Mouse (Mus musculus) midbrain, postnatal 0 days (tissue): Measurements from ENCODE around the gene Slc6a5. TPM values are rescaled to one million over a fixed set of nuclear protein-coding genes. Genes with fewer than 3 reads are reported as not detected.

Experiments
- ATAC-seq: fragments of 200-750 bp; cut with Nextera tagmentation; 2 replicates; pipeline ENCODE4 v1.8.0; 2017; ENCODE audit warnings: moderate number of reproducible peaks, mild to moderate bottlenecking, moderate TSS enrichment, moderate library complexity; ENCODE audit not compliant: low FRiP score
- DNase-seq: peaks from one replicate; pipeline ENCODE4 v3.0.0-alpha.2; 2015; ENCODE audit warnings: low spot score
- H3K27ac ChIP-seq: fragments of 300-500 bp; sonication (generic); 2 replicates; pipeline ENCODE4 v1.5.1; 2014; ENCODE audit warnings: low read depth, mild to moderate bottlenecking, low read length, mixed read lengths
- H3K27me3 ChIP-seq: fragments of 300-500 bp; sonication (generic); 2 replicates; pipeline ENCODE4 v1.6.1; 2014; ENCODE audit warnings: low read length, control low read depth, mixed read lengths; ENCODE audit not compliant: insufficient read depth
- H3K36me3 ChIP-seq: fragments of 300-500 bp; sonication (generic); 2 replicates; pipeline ENCODE4 v1.6.1; 2014; ENCODE audit warnings: low read length, control low read depth, mixed read lengths; ENCODE audit not compliant: insufficient read depth
- H3K4me1 ChIP-seq: fragments of 300-500 bp; sonication (generic); 2 replicates; pipeline ENCODE4 v1.6.1; 2014; ENCODE audit warnings: mild to moderate bottlenecking, control low read depth, antibody characterized with exemption, low read length, mixed read lengths; ENCODE audit not compliant: insufficient read depth
- H3K4me2 ChIP-seq: fragments of 300-500 bp; sonication (generic); 2 replicates; pipeline ENCODE4 v1.6.1; 2014; ENCODE audit warnings: low read depth, mild to moderate bottlenecking, low read length, mixed read lengths; ENCODE audit not compliant: poor library complexity, severe bottlenecking
- H3K4me3 ChIP-seq: fragments of 300-500 bp; sonication (generic); 2 replicates; pipeline ENCODE4 v1.5.1; 2014; ENCODE audit warnings: low read depth, mild to moderate bottlenecking, low read length, moderate library complexity
- H3K9ac ChIP-seq: fragments of 300-500 bp; sonication (generic); replicated peaks from 2 replicates; pipeline ENCODE4 v1.6.1; 2014; ENCODE audit warnings: mild to moderate bottlenecking, low read length, moderate library complexity, mixed read lengths; ENCODE audit not compliant: poor library complexity, severe bottlenecking
- H3K9me3 ChIP-seq: fragments of 300-500 bp; sonication (generic); 2 replicates; pipeline ENCODE4 v1.6.1; 2016; ENCODE audit warnings: low read length, control low read depth
- CTCF ChIP-seq: IDR thresholded peaks from 2 replicates; pipeline ENCODE4 v1.5.1; 2016; ENCODE audit warnings: antibody characterized with exemption, mild to moderate bottlenecking
- WGBS: fragments of 180-500 bp; shearing (Covaris S2); extraction: QIAGEN DNeasy Blood & Tissue Kit; methylation state at CpG from one replicate; pipeline ENCODE4 v1.1.7; 2014; 5-methylcytosine and 5-hydroxymethylcytosine counted together
- polyA plus RNA-seq: library from polyadenylated mRNA; unstranded; fragments of >200 nt; fragmentation: Nextera tagmentation; extraction: Ambion mirVana; gene quantifications from 2 replicates; pipeline ENCODE4 v1.2.1, GENCODE M21; 2015
- total RNA-seq: library from RNA; depleted of rRNA; stranded (reverse); fragments of >200 nt; gene quantifications from 2 replicates; pipeline ENCODE4 v1.2.3, GENCODE M21; 2014

Slc6a5 gene
- total and polyA plus RNA-seq, 2 experiments from 2014 or later: 0.22 to 6.6 TPM

- no peak for ATAC-seq
- no peaks in the 10 kb centered on the region for H3K9me3 ChIP-seq
- no peak for DNase-seq
- no peak for TF ChIP-seq CTCF
- WGBS: under 1% methylated on average over 26 of the region's 26 CpGs
- no peak overlapping the region for H3K9ac ChIP-seq
- H3K4me1 ChIP-seq: no peaks in the 10 kb centered on the region
- H3K4me2 ChIP-seq: no peak overlapping the region
- H3K27me3 ChIP-seq: peaks cover 62% of the 10 kb centered on the region
- H3K36me3 ChIP-seq: no peaks in the 10 kb centered on the region
- H3K4me3 ChIP-seq: no peak overlapping the region
- no peak overlapping the region for H3K27ac ChIP-seq
Observed at GRCm38 (mm10) chr7:49908990-49909411, 945 bp upstream of the Slc6a5 start.

DNA sequence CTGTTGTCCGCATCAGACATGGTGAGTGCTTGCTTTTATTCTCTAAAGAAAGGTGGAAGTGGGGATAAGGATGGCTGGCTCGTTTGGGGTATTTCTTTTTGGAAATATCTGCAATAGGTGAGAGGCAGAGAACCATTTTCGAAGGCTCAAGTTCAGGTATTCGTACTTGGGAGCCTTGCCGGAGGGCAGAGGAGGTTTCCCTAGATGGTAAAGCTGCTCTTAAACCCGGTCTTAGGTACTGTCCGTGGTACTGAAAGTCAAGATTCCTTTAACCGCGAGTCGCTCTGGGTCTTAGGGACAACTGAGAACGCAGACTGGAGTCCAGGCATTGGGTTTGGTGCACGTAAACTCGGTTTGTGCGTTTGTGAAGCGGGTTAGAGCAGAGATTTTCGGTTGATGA, 415 bp downstream of the Slc6a5 start:
- H3K36me3 ChIP-seq: no peaks in the 10 kb centered on the region
- DNase-seq (no peak), ATAC-seq (no peak)
- no peak for TF ChIP-seq CTCF
- under 1% methylated on average over 16 of the region's 16 CpGs for WGBS
- no peak overlapping the region for H3K9ac ChIP-seq
- H3K4me1 ChIP-seq: no peaks in the 10 kb centered on the region
- no peak overlapping the region for H3K4me3 ChIP-seq
- H3K27ac ChIP-seq: no peak overlapping the region
- peaks cover 68% of the 10 kb centered on the region for H3K27me3 ChIP-seq
- H3K9me3 ChIP-seq: no peaks in the 10 kb centered on the region
- no peak overlapping the region for H3K4me2 ChIP-seq

DNA sequence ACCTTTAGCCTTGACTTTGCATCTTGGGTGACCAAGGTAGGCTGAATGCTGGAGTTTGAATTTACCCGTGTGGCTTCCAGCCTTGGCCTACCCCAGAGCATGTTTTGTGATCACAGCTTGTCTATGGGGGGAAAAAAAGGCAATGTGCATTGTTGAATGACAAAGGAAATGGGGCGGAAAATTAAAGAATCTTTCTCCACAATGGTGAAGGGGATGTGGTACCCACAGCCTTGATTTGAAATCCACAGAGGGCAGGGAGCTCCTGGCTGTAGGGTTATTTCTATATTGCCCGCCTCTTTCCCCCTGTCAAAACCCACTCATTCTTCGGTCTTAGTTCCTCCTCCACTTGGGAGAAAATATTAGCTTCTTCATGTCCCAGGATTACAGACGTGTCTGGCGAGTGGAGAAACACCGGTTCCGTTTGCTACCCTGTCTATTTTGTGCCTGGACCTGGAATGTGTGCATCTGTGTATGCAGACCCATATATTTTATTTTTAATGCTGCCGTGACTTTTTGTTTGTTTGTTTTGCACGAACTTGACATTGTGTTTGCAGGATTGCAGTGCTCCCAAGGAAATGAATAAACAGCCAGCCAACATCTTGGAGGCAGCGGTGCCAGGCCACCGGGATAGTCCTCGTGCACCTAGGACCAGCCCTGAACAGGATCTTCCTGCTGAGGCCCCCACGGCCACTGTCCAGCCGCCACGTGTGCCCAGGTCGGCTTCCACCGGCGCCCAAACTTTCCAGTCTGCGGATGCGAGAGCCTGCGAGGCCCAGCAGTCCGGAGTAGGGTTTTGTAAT, 1.4 kb downstream of the Slc6a5 start:
- H3K36me3 ChIP-seq: no peaks in the 10 kb centered on the region
- ATAC-seq (no peak), DNase-seq (no peak)
- WGBS: 3% methylated on average over 23 of the region's 23 CpGs
- H3K4me2 ChIP-seq: peak overlapping the region; percentile 28
- TF ChIP-seq CTCF: no peak
- H3K27me3 ChIP-seq: peaks cover 70% of the 10 kb centered on the region
- H3K9me3 ChIP-seq: no peaks in the 10 kb centered on the region
- H3K4me3 ChIP-seq: peak overlapping the region; percentile 10
- H3K4me1 ChIP-seq: no peaks in the 10 kb centered on the region
- H3K9ac ChIP-seq: no peak overlapping the region
- no peak overlapping the region for H3K27ac ChIP-seq

DNA sequence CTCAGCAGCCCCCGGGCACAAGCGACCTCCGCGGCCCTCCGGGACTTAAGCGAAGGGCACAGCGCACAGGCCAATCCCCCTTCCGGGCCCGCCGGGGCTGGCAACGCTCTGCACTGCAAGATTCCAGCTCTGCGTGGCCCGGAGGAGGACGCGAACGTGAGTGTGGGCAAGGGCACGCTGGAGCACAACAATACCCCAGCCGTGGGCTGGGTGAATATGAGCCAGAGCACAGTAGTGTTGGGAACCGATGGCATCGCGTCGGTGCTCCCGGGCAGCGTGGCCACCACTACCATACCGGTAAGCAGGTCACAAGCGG, 2.0 kb downstream of the Slc6a5 start:
- DNase-seq (no peak), ATAC-seq (no peak)
- peaks cover 70% of the 10 kb centered on the region for H3K27me3 ChIP-seq
- peak overlapping the region; percentile 10 for H3K4me3 ChIP-seq
- H3K9me3 ChIP-seq: no peaks in the 10 kb centered on the region
- no peak overlapping the region for H3K27ac ChIP-seq
- H3K4me1 ChIP-seq: no peaks in the 10 kb centered on the region
- no peak overlapping the region for H3K9ac ChIP-seq
- TF ChIP-seq CTCF: no peak
- H3K36me3 ChIP-seq: no peaks in the 10 kb centered on the region
- H3K4me2 ChIP-seq: peak overlapping the region; percentile 28
- under 1% methylated on average over 26 of the region's 26 CpGs for WGBS

DNA sequence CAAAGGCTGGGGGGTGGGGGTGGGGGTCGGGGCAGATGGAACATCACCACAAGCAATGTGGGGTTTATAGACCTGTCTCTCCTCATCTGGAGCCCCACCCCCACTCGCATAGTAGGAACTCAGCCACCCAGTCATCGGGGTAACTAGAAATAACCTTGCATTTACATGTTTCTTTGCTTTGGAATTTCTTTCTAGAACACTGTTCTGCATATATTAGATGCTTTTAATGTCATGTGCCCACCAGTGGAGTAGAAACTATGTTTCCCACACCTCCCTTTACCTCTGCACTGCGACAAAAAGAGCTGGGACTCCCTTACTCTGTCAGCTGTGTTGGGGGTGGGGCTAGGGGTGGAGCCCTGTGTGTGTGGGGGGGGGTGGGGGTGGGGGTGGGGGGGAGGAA, 3.2 kb downstream of the Slc6a5 start:
- Histone ChIP-seq H3K9me3 (no peaks in the 10 kb centered on the region), H3K27ac (no peak overlapping the region), H3K4me1 (no peaks in the 10 kb centered on the region), H3K27me3 (peaks cover 69% of the 10 kb centered on the region), H3K4me3 (no peak overlapping the region), H3K9ac (no peak overlapping the region), H3K4me2 (no peak overlapping the region), H3K36me3 (no peaks in the 10 kb centered on the region)
- no peak for ATAC-seq
- DNase-seq: no peak
- WGBS: 7% methylated on average over 4 of the region's 4 CpGs
- no peak for TF ChIP-seq CTCF

- H3K4me3 ChIP-seq: no peak overlapping the region
- H3K27ac ChIP-seq: no peak overlapping the region
- no peak overlapping the region for H3K9ac ChIP-seq
- no peaks in the 10 kb centered on the region for H3K36me3 ChIP-seq
- ATAC-seq (no peak), DNase-seq (no peak)
- peaks cover 64% of the 10 kb centered on the region for H3K27me3 ChIP-seq
- TF ChIP-seq CTCF: no peak
- H3K4me2 ChIP-seq: no peak overlapping the region
- H3K4me1 ChIP-seq: no peaks in the 10 kb centered on the region
- H3K9me3 ChIP-seq: no peaks in the 10 kb centered on the region
- WGBS: 5% methylated on average over 5 of the region's 5 CpGs
Observed at GRCm38 (mm10) chr7:49913728-49914328, 3.9 kb downstream of the Slc6a5 start.
